Mouse (Mus musculus) hindbrain, postnatal 0 days (tissue): ENCODE data around the gene Hspa8. TPM values are rescaled to one million over a fixed set of nuclear protein-coding genes. Genes with fewer than 3 reads are reported as not detected.
"Not testable (repeated sequence)": the region's sequence is repeated elsewhere in the genome, so short reads cannot be mapped to it uniquely, and the experiment has no call there.

Experiments used
- ATAC-seq: fragments of 200-750 bp; cut with Nextera tagmentation; 2 replicates; pipeline ENCODE4 v1.8.0; 2017; ENCODE audit warnings: mild to moderate bottlenecking, moderate TSS enrichment, moderate library complexity
- DNase-seq: peaks from one replicate; pipeline ENCODE4 v3.0.0-alpha.2; 2015; ENCODE audit warnings: low spot score
- H3K27ac ChIP-seq: fragments of 300-500 bp; sonication (generic); 2 replicates; pipeline ENCODE4 v1.5.1; 2014; ENCODE audit warnings: mild to moderate bottlenecking
- H3K27me3 ChIP-seq: fragments of 300-500 bp; sonication (generic); 2 replicates; pipeline ENCODE4 v1.6.1; 2014; ENCODE audit warnings: low read length, mixed read lengths; ENCODE audit not compliant: insufficient read depth
- H3K36me3 ChIP-seq: fragments of 300-500 bp; sonication (generic); 2 replicates; pipeline ENCODE4 v1.6.1; 2014; ENCODE audit warnings: low read length, mixed read lengths; ENCODE audit not compliant: insufficient read depth
- H3K4me1 ChIP-seq: fragments of 300-500 bp; sonication (generic); 2 replicates; pipeline ENCODE4 v1.6.1; 2014; ENCODE audit warnings: antibody characterized with exemption, low read length, mixed read lengths; ENCODE audit not compliant: insufficient read depth
- H3K4me2 ChIP-seq: fragments of 300-500 bp; sonication (generic); 2 replicates; pipeline ENCODE4 v1.6.1; 2014; ENCODE audit warnings: low read depth, mild to moderate bottlenecking, low read length, moderate library complexity, mixed read lengths
- H3K4me3 ChIP-seq: fragments of 300-500 bp; sonication (generic); 2 replicates; pipeline ENCODE4 v1.5.1; 2014; ENCODE audit warnings: low read length
- H3K9ac ChIP-seq: fragments of 300-500 bp; sonication (generic); replicated peaks from 2 replicates; pipeline ENCODE4 v1.6.1; 2014; ENCODE audit warnings: mild to moderate bottlenecking, low read length, moderate library complexity, mixed read lengths
- H3K9me3 ChIP-seq: fragments of 300-500 bp; sonication (generic); 2 replicates; pipeline ENCODE4 v1.6.1; 2016; ENCODE audit warnings: low read length, mixed read lengths
- CTCF ChIP-seq: IDR thresholded peaks from 2 replicates; pipeline ENCODE4 v1.5.1; 2016; ENCODE audit warnings: antibody characterized with exemption, control low read depth, low read depth
- WGBS: fragments of 180-500 bp; shearing (Covaris S2); extraction: QIAGEN DNeasy Blood & Tissue Kit; methylation state at CpG from one replicate; pipeline ENCODE4 v1.1.7; 2014; 5-methylcytosine and 5-hydroxymethylcytosine counted together
- polyA plus RNA-seq: library from polyadenylated mRNA; unstranded; fragments of >200 nt; fragmentation: Nextera tagmentation; extraction: Ambion mirVana; gene quantifications from 2 replicates; pipeline ENCODE4 v1.2.1, GENCODE M21; 2015
- total RNA-seq: library from RNA; depleted of rRNA; stranded (reverse); fragments of >200 nt; gene quantifications from 2 replicates; pipeline ENCODE4 v1.2.3, GENCODE M21; 2014

Gene Hspa8
- total and polyA plus RNA-seq, 2 experiments from 2014 or later = 2,371 to 3,887 TPM

DNA sequence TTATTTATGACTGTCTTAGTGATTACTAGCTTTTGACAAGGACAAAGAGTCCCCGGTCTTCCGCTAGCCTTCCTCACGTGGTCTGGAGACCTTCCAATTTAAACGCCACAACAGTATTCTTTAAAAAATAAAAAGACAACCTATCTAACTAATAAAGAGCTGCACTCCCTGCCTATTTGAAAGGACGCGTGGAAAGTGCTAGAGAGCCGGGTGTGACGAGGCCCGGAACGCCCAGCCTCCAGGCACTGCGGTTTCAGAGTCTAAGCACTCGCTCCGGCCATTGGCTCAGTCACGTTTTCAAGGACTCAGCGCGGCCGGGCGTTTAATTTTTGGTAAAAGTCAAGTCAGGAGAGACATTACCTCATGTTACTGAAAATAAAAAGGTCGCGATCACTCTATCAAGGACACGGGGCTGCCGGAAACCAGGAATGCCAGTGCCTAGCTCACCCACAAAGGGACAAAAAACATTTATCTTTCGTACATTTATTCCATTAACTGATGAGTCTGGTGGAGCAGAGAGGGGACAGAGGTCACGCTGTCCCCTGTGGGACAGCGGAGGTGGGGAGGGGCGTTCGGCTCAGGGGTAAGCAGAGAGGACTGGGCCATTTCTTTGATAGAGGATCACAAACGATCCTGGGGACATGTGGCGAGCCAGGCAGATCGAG lies 815 bp upstream of the Hspa8 start:
- H3K9me3 ChIP-seq = no peaks in the 10 kb centered on the region
- H3K27me3 ChIP-seq = no peaks in the 10 kb centered on the region
- H3K4me1 ChIP-seq = 0 out of 2 replicates have a peak, but pooled peaks cover 5% of the 10 kb centered on the region
- TF ChIP-seq CTCF = no peak
- WGBS = under 1% methylated on average over 30 of the region's 30 CpGs
- DNase-seq = peak; percentile 85
- H3K4me3 ChIP-seq = peak overlapping the region; percentile 46
- peak overlapping the region; percentile 79 for H3K4me2 ChIP-seq
- ATAC-seq = peak; percentile 22
- H3K9ac ChIP-seq = peak overlapping the region; percentile 88
- 0 out of 2 replicates have a peak, but pooled peaks cover 3% of the 10 kb centered on the region for H3K36me3 ChIP-seq
- H3K27ac ChIP-seq = peak overlapping the region; percentile 100

DNA sequence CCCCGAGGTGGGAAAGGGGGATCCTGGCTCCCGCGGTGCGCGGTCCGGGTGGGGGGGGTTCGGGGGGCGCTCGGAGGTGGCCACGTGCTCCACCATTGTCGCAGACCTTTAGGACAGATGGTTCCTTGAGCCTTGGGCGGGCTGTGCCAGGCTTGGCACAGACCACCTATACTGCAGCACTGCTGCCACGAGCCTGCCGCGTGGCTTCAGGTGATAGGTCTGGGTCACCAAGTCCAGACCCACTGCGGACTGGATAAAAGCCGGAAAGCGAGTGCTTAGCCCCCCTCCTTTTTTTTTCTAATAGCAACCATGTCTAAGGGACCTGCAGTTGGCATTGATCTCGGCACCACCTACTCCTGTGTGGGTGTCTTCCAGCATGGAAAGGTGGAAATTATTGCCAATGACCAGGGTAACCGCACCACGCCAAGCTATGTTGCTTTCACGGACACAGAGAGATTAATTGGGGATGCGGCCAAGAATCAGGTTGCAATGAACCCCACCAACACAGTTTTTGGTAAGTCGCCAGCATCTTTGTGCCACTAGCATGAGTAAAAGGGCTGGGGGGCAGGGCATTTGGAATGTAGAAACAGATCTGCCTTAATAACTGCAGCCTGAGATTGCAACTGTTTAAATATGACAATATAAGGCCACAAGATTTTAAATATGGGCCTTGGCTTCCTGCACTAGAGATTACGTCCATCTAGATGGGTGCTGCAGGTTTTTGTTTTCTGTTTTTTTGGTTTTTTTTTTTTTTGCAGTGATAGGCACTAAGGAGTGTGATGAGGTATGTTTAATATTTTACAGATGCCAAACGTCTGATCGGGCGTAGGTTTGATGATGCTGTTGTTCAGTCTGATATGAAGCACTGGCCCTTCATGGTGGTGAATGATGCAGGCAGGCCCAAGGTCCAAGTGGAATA lies 1.1 kb downstream of the Hspa8 start:
- Histone ChIP-seq H3K4me3 (peak overlapping the region; percentile 93), H3K36me3 (peaks cover 17% of the 10 kb centered on the region; the same call in 1 of the 2 replicates), H3K9ac (peak overlapping the region; percentile 98), H3K27ac (peak overlapping the region; percentile 100), H3K4me2 (peak overlapping the region; percentile 74)
- not testable (repeated sequence) for H3K27me3 ChIP-seq, H3K4me1 ChIP-seq, H3K9me3 ChIP-seq
- DNase-seq = peak; percentile 81
- WGBS = under 1% methylated on average over 27 of the region's 28 CpGs
- ATAC-seq = peak; percentile 11

DNA sequence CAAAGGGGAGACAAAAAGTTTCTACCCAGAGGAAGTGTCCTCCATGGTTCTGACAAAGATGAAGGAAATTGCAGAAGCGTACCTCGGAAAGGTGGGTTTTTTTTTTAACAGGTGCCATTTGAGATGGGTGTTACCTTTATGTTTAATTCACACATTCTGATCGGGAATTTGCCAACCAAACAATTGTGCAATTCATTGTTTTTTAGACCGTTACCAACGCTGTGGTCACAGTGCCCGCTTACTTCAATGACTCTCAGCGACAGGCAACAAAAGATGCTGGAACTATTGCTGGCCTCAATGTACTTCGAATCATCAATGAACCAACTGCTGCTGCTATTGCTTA lies 1.7 kb downstream of the Hspa8 start:
- Histone ChIP-seq H3K4me2 (peak overlapping the region; percentile 74), H3K36me3 (peaks cover 18% of the 10 kb centered on the region; the same call in 1 of the 2 replicates), H3K4me3 (peak overlapping the region; percentile 93), H3K9ac (peak overlapping the region; percentile 98; the same call in 1 of the 2 replicates), H3K4me1 (peaks cover 15% of the 10 kb centered on the region)
- not testable (repeated sequence) for ATAC-seq, H3K27ac ChIP-seq, H3K27me3 ChIP-seq, H3K9me3 ChIP-seq, DNase-seq
- 2% methylated on average over 8 of the region's 8 CpGs for WGBS

DNA sequence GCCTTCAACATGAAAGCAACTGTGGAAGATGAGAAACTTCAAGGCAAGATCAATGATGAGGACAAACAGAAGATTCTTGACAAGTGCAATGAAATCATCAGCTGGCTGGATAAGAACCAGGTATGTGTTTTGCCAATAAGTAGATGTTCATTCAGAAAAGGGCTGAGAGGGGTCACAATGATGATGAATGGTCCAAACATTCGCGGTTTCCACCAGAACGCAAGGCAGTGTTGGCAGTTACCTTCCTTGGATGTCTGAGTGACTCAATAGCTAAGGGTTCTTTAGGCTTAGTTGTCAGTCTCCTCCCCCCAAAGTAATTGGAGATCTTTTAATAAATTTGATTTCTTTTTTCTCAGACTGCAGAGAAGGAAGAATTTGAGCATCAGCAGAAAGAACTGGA lies 3.8 kb downstream of the Hspa8 start:
- WGBS = 52% methylated on average over 3 of the region's 3 CpGs
- H3K9me3 ChIP-seq = not testable (repeated sequence)

DNA sequence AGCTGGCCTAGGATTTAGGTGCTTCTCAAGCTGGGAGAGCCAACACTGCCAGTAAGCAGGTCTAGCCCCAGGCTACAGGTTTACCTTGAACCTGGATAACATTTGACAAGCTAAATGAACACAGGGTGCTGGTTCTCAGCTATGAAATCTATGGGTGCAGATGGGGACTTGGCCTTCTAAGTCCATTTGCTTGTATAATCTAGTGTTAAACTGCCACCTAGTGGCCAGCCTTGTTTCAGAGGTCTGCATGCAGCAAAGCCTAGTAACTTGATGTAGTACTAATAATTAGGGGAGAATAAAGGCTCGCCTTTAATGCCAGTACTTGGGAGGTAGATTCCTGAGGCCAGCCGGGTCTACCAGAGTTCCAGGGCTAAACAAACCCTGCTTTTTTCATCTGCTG lies 4.5 kb downstream of the Hspa8 start:
- peaks cover 17% of the 10 kb centered on the region for H3K4me1 ChIP-seq
- DNase-seq (peak; percentile 95), ATAC-seq (no peak)
- H3K9me3 ChIP-seq = no peaks in the 10 kb centered on the region
- H3K27me3 ChIP-seq = no peaks in the 10 kb centered on the region
- TF ChIP-seq CTCF = peak; percentile 82
- H3K4me3 ChIP-seq = no peak overlapping the region
- 0 out of 2 replicates have a peak overlapping the region, but pooled peaks have one; percentile 15 for H3K27ac ChIP-seq
- no peak overlapping the region for H3K9ac ChIP-seq
- peaks cover 18% of the 10 kb centered on the region; the same call in 1 of the 2 replicates for H3K36me3 ChIP-seq
- WGBS = 23% methylated on average over 2 of the region's 2 CpGs
- H3K4me2 ChIP-seq = peak overlapping the region; percentile 28

More for the DNA sequence above, 3.8 kb downstream of the Hspa8 start:
- not testable (repeated sequence) for H3K27me3 ChIP-seq, DNase-seq, H3K4me2 ChIP-seq, ATAC-seq, H3K9ac ChIP-seq, H3K27ac ChIP-seq, H3K4me3 ChIP-seq
- Histone ChIP-seq H3K4me1 (peaks cover 17% of the 10 kb centered on the region), H3K36me3 (peaks cover 18% of the 10 kb centered on the region; the same call in 1 of the 2 replicates)

DNA sequence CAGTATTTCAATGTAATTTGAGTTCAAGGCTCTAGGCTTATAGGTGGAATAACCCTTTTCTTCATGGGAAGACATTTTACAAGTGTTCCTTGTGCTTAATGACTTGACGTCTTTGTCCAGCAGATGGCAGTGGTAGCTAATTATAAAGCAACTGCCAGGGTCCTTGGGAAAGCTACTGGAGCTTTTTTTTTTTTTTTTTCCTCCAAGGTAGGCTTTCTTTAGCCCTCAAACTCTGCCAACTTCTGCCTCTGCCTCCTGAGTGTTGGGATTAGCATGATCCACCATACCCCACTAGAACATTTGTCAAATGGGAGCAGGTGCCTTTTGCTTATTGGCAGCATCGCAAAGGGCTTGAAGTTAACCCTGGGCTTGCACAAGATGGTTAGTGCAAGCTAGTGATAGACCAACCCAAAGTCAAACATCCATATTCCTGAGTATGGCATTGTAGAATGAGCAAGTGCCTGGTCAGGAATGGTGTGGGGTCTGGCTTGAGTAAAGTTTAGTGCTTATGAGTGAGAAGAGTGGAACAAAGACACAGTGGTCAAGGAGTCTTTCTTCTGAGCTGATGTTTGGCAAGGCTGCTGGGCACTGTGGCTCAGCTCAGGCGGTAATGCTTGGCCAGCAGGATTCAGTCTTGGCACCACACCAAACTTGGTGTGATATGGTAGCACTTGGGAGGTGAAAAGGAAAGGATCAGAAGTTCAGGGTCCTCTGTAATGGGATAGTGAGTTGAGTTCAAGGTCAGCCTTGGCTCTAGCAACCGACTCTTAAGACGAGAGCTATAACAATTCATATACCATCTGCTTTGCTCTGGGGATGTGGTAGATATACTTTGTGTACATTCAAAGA lies 5.9 kb downstream of the Hspa8 start:
- H3K4me2 ChIP-seq = no peak overlapping the region
- 0 out of 2 replicates have a peak overlapping the region, but pooled peaks have one; percentile 13 for H3K9ac ChIP-seq
- no peaks in the 10 kb centered on the region for H3K9me3 ChIP-seq
- peaks cover 17% of the 10 kb centered on the region for H3K4me1 ChIP-seq
- H3K27me3 ChIP-seq = no peaks in the 10 kb centered on the region
- H3K27ac ChIP-seq = peak overlapping the region; percentile 77
- DNase-seq = peak; percentile 92
- peak; percentile 66 for TF ChIP-seq CTCF
- 23% methylated on average over 5 of the region's 5 CpGs for WGBS
- H3K4me3 ChIP-seq = no peak overlapping the region
- peaks cover 18% of the 10 kb centered on the region; the same call in 1 of the 2 replicates for H3K36me3 ChIP-seq
- peak; percentile 57 for ATAC-seq
